Mouse (Mus musculus) adrenal gland, postnatal 0 days (tissue): Measurements from ENCODE around the gene Pnpt1. TPM values are rescaled to one million over a fixed set of nuclear protein-coding genes. Genes with fewer than 3 reads are reported as not detected.

Experiments
- polyA plus RNA-seq: library from polyadenylated mRNA; unstranded; fragments of >200 nt; fragmentation: Nextera tagmentation; extraction: Ambion mirVana; gene quantifications from 2 replicates; pipeline ENCODE4 v1.2.1, GENCODE M21; 2015

Pnpt1 gene
- polyA plus RNA-seq = 33.0 and 46.3 TPM in 2 replicates

GRCm38 (mm10) chr11:29130385-29131355 is at the start of gene Pnpt1:
Gene Pnpt1, plus strand, starts transcription at chr11:29130744.

GRCm38 (mm10) chr11:29172563-29173124 is 42.1 kb downstream of the Pnpt1 start, which contains the start of gene Ppp4r3b:
Gene Ppp4r3b, plus strand, starts transcription at chr11:29172890.

Other genes starting within 250 kb of the Pnpt1 start
- gene Ppp4r3b, start 42.1 kb downstream of the Pnpt1 start, polyA plus RNA-seq = 50.2 and 78.9 TPM in 2 replicates
- gene Cfap36, start 116.7 kb downstream of the Pnpt1 start, polyA plus RNA-seq = 103 and 122 TPM in 2 replicates
- 20.0 and 21.1 TPM in 2 replicates for gene Ccdc88a, start 242.9 kb downstream of the Pnpt1 start, polyA plus RNA-seq